Mouse (Mus musculus): ENCODE data around the gene Chac1.

DNA sequence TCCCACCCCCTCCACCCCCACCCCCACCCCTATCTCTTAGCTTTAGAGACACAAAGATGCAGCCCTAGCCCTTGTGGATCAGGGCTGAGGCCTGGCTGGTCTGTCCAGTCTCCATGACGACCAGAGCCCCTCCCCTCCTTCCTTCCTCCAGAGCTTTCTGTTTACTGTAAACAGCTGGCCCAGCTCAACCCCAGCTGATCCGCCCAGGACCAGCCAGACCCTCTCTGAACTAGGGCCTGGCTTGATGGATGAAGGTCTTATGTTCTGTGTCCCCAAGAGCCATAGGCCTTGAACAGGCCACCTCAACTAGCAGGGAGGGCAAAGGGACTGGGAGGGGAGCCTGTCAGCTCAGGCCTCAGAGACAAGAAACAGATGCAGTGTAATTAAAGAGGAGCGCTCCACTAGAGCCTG, 46.2 kb upstream of the Chac1 start:
- no peak for TF ChIP-seq CTCF (IDR thresholded peaks at IDR 0.05)
- peak; percentile 32; the same call in 1 of the 2 replicates for TF ChIP-seq EP300 (IDR thresholded peaks at IDR 0.05)
